Comparison of ENCODE assay signal across 24 mouse cellular contexts in genomic region chr7:63885025-63885424, GRCm38 (mm10). TPM values are rescaled to one million over a fixed set of nuclear protein-coding genes. Genes with fewer than 3 reads are reported as not detected.
"Had no signal": no experiment of that assay in that cellular context is flagged by ENCODE, and none has a peak within 500 bp of the region (broad histone marks: within the 10 kb centered on the region; RNA-seq: fewer than 3 reads in every experiment).

No protein-coding gene starts in this region.

- H3K36me3 ChIP-seq: midbrain, embryonic 15.5 days had no signal

- H3K4me3 ChIP-seq: kidney, embryonic 15.5 days; left cerebral cortex, adult 2 months; liver, embryonic 13.5 days; midbrain, embryonic 12.5 days; midbrain, embryonic 15.5 days; neural tube, embryonic 13.5 days had no signal

- H3K4me2 ChIP-seq: kidney, embryonic 15.5 days; liver, embryonic 13.5 days; lung, embryonic 14.5 days; midbrain, embryonic 12.5 days; midbrain, embryonic 15.5 days; neural tube, embryonic 13.5 days had no signal

- H3K27ac ChIP-seq: kidney, embryonic 15.5 days; left cerebral cortex, adult 2 months; liver, embryonic 13.5 days; macrophage; midbrain, embryonic 12.5 days; midbrain, embryonic 15.5 days; neural tube, embryonic 13.5 days had no signal

- DNase-seq: kidney, adult 2 months; kidney, postnatal 10 days; kidney, postnatal 36 days; layer of hippocampus, postnatal 36 days; liver, embryonic 13.5 days; lung, embryonic 14.5 days; lung, postnatal 14 days; thymus, adult 18-20 months; thymus, postnatal 36 days had no signal

- ATAC-seq: midbrain, embryonic 15.5 days had no signal

- H3K27me3 ChIP-seq: kidney, embryonic 15.5 days; liver, embryonic 13.5 days; midbrain, embryonic 12.5 days; midbrain, embryonic 15.5 days; neural tube, embryonic 13.5 days had no signal

- H3K9me3 ChIP-seq: kidney, embryonic 15.5 days; liver, embryonic 13.5 days; midbrain, embryonic 12.5 days; midbrain, embryonic 15.5 days; neural tube, embryonic 13.5 days had no signal

- H3K9ac ChIP-seq: kidney, embryonic 15.5 days; liver, embryonic 13.5 days; lung, embryonic 14.5 days; midbrain, embryonic 12.5 days; midbrain, embryonic 15.5 days; neural tube, embryonic 13.5 days had no signal

RNA-seq across cellular contexts. Expression of gene E030018B13Rik, which starts 31.6 kb away (rescaled TPM):
- polyA plus RNA-seq: kidney, adult 2 months; kidney, embryonic 15.5 days; limb, embryonic 11.5 days; limb, embryonic 14.5 days; liver, adult 2 months; liver, embryonic 13.5 days; liver, embryonic 16.5 days; macrophage; midbrain, embryonic 12.5 days; small intestine, adult 2 months; spleen, adult 2 months; stomach, embryonic 16.5 days; testis, adult 2 months; urinary bladder, adult 2 months had no signal
